Mouse (Mus musculus) hindbrain, embryonic 16.5 days (tissue): Measurements from ENCODE around the gene Gm21915. TPM values are rescaled to one million over a fixed set of nuclear protein-coding genes. Genes with fewer than 3 reads are reported as not detected.
A peak's percentile ranks its signal among the peaks of the same experiment; 100 is the strongest.

Experiments
- ATAC-seq: fragments of 200-750 bp; cut with Nextera tagmentation; 2 replicates; pipeline ENCODE4 v1.8.0; 2017; ENCODE audit warnings: moderate TSS enrichment, moderate library complexity
- H3K27ac ChIP-seq: fragments of 300-500 bp; sonication (generic); 2 replicates; pipeline ENCODE4 v1.5.1; 2014; ENCODE audit warnings: low read depth, mild to moderate bottlenecking, control low read depth, low read length, moderate library complexity
- H3K27me3 ChIP-seq: fragments of 300-500 bp; sonication (generic); replicated peaks from 2 replicates; pipeline ENCODE4 v1.6.1; 2014; ENCODE audit warnings: low read length; ENCODE audit not compliant: control insufficient read depth, insufficient read depth
- H3K36me3 ChIP-seq: fragments of 300-500 bp; sonication (generic); 2 replicates; pipeline ENCODE4 v1.6.1; 2014; ENCODE audit warnings: mild to moderate bottlenecking, low read length, moderate library complexity, mixed read lengths; ENCODE audit not compliant: control insufficient read depth, insufficient read depth
- H3K4me1 ChIP-seq: fragments of 300-500 bp; sonication (generic); 2 replicates; pipeline ENCODE4 v1.6.1; 2014; ENCODE audit warnings: low read depth, low read length; ENCODE audit not compliant: control insufficient read depth, insufficient read depth
- H3K4me2 ChIP-seq: fragments of 300-500 bp; sonication (generic); 2 replicates; pipeline ENCODE4 v1.6.1; 2014; ENCODE audit warnings: mild to moderate bottlenecking, low read length, control low read depth, moderate library complexity
- H3K4me3 ChIP-seq: fragments of 300-500 bp; sonication (generic); 2 replicates; pipeline ENCODE4 v1.5.1; 2014; ENCODE audit warnings: mild to moderate bottlenecking, low read length, control low read depth, moderate library complexity
- H3K9ac ChIP-seq: fragments of 300-500 bp; sonication (generic); 2 replicates; pipeline ENCODE4 v1.6.1; 2014; ENCODE audit warnings: low read depth, mild to moderate bottlenecking, control low read depth, low read length, moderate library complexity
- H3K9me3 ChIP-seq: fragments of 300-500 bp; sonication (generic); 2 replicates; pipeline ENCODE4 v1.6.1; 2014; ENCODE audit warnings: mild to moderate bottlenecking, low read length, moderate library complexity; ENCODE audit not compliant: control insufficient read depth
- WGBS: fragments of 180-500 bp; shearing (Covaris S2); extraction: QIAGEN DNeasy Blood & Tissue Kit; methylation state at CpG from one replicate; pipeline ENCODE4 v1.1.7; 2014; 5-methylcytosine and 5-hydroxymethylcytosine counted together
- polyA plus RNA-seq: library from polyadenylated mRNA; unstranded; fragments of >200 nt; fragmentation: Nextera tagmentation; extraction: Ambion mirVana; gene quantifications from 2 replicates; pipeline ENCODE4 v1.2.1, GENCODE M21; 2015

Gene Gm21915
- polyA plus RNA-seq, 1 experiment from 2014 or later: not detected

DNA sequence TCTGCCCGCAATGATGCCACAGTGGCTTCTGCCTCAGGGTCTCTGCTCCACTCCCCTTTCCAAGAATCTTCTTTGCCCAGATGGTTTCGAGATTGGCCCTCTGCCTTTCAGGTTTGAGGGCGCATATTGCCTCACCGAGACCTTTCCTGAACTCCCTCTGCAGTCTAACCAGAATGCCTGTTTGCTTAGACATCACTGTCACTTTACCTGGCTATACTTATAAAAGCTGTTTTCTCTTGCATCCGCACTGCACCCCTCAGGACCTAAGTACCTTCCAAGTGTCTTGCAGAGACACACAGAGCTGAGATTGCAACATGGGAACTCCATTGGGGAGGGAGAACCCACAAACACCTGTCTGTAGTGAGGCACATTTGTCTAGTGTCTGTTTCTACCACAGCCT lies 29.8 kb downstream of the Gm21915 start:
- 84% methylated on average over 5 of the region's 5 CpGs for WGBS
- ATAC-seq: no peak
- Histone ChIP-seq H3K9me3 (no peaks in the 10 kb centered on the region), H3K27ac (no peak overlapping the region), H3K4me1 (no peaks in the 10 kb centered on the region; the same call in 1 of the 2 replicates), H3K27me3 (no peaks in the 10 kb centered on the region), H3K4me2 (no peak overlapping the region), H3K36me3 (no peaks in the 10 kb centered on the region), H3K4me3 (no peak overlapping the region), H3K9ac (no peak overlapping the region)

DNA sequence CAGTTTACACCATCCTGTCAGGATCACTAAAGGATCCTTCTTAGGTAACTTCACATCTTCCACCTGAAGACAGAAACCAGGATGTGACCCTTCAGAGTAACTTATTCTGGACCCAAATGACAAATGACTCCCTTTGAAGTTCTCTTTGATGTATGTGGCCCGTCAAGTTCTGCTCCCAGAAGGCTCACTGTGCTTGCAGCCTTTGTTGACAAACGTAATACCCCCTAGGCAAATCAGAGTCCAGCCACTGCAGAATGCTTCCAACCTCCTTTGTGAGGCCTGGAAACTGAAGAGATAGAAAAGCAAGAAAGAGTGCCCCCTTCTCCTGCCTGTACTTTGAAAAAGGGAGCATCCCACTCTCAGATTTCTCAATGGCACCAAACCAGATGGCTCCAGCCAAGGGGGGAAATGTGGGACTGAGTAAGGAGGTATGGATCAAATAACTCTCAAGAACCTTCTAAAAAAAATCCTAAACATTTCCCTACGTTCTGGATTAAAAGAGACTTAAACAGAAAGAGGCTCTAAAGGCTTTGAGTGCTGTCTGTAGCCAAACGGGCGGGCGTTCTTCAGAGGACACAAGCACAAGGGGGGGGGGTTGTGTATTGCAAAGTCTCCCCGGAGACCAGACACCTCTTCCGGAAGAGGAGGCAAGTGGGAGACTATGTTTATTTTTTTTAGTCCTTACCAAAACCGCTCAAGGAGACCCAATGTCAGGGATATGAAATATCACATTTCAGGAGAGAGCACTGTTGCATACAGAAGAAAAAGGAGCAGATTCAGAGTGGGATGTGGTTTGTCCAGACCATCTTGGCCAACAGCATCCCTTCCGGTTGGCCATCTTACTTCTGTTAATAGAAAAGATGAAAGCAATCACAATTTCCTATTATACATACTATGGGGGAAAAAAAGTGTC lies 34.2 kb downstream of the Gm21915 start:
- Histone ChIP-seq H3K27ac (no peak overlapping the region), H3K4me2 (no peak overlapping the region), H3K36me3 (no peaks in the 10 kb centered on the region), H3K9me3 (no peaks in the 10 kb centered on the region), H3K9ac (no peak overlapping the region), H3K27me3 (no peaks in the 10 kb centered on the region), H3K4me1 (peaks cover 13% of the 10 kb centered on the region), H3K4me3 (no peak overlapping the region)
- no peak for ATAC-seq
- WGBS: 48% methylated on average over 10 of the region's 10 CpGs

GRCm38 (mm10) chr9:40708448-40709140 lies 38.2 kb downstream of the Gm21915 start:
- peak; percentile 53 for ATAC-seq
- peak overlapping the region; percentile 6; the same call in 1 of the 2 replicates for H3K27ac ChIP-seq
- no peak overlapping the region for H3K4me2 ChIP-seq
- peaks cover 13% of the 10 kb centered on the region for H3K4me1 ChIP-seq
- no peaks in the 10 kb centered on the region for H3K36me3 ChIP-seq
- no peaks in the 10 kb centered on the region for H3K27me3 ChIP-seq
- no peak overlapping the region for H3K9ac ChIP-seq
- H3K9me3 ChIP-seq: no peaks in the 10 kb centered on the region
- H3K4me3 ChIP-seq: no peak overlapping the region
- 14% methylated on average over 12 of the region's 12 CpGs for WGBS

DNA sequence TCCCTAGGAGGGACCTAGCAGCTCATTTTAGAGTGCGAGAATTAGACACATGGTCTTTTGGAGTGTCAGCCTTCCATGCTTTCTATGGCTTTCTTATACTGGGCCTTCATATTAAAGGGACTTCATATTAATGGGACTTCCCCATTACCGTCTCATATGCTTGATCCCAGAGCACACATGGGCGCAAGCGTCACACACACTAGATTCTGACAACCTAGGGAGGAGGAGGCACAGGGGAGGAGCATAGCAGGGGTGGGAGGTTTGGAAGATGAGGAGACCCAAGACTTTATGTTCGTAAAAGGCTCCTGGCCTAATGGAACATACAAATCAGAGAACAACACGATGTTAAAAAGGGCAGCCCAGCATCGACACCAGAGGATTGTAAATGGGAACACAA lies 38.7 kb downstream of the Gm21915 start:
- Histone ChIP-seq H3K4me3 (no peak overlapping the region), H3K36me3 (no peaks in the 10 kb centered on the region)
- ATAC-seq: peak; percentile 28; the same call in 1 of the 2 replicates

DNA sequence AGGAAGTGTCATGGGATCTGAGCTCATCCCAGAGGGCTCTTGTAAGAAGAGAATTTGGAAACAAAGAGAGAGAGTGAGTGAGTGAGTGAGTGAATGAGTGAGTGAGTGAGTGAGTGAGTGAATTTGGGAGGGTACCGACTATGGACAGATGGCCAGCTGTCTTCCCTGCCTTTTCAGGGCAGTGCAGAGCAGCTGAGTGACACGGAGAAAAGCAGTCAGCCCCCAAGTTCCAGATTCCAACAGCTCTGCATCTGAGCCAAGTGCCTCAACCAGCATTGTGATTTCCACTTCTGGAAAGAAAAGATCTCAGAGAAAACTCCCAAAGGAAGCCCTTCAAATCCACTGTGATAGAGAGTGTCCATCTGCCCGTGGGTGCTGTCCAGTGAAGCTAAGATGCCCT lies 39.2 kb downstream of the Gm21915 start:
- Histone ChIP-seq H3K27ac (peak overlapping the region; percentile 44; the same call in 1 of the 2 replicates), H3K36me3 (no peaks in the 10 kb centered on the region), H3K4me2 (no peak overlapping the region), H3K9ac (no peak overlapping the region), H3K9me3 (no peaks in the 10 kb centered on the region), H3K4me1 (peaks cover 13% of the 10 kb centered on the region), H3K27me3 (no peaks in the 10 kb centered on the region), H3K4me3 (no peak overlapping the region)
- 56% methylated on average over 3 of the region's 3 CpGs for WGBS
- no peak for ATAC-seq

More for the DNA sequence above, 38.7 kb downstream of the Gm21915 start:
- H3K27me3 ChIP-seq: no peaks in the 10 kb centered on the region
- peaks cover 13% of the 10 kb centered on the region for H3K4me1 ChIP-seq
- peak overlapping the region; percentile 44; the same call in 1 of the 2 replicates for H3K27ac ChIP-seq
- WGBS: 47% methylated on average over 7 of the region's 7 CpGs
- no peak overlapping the region for H3K4me2 ChIP-seq
- no peak overlapping the region for H3K9ac ChIP-seq
- H3K9me3 ChIP-seq: no peaks in the 10 kb centered on the region

- Histone ChIP-seq H3K27ac (peak overlapping the region; percentile 44; the same call in 1 of the 2 replicates), H3K36me3 (no peaks in the 10 kb centered on the region), H3K9me3 (no peaks in the 10 kb centered on the region), H3K4me1 (peaks cover 13% of the 10 kb centered on the region), H3K9ac (no peak overlapping the region), H3K4me2 (no peak overlapping the region), H3K4me3 (no peak overlapping the region), H3K27me3 (no peaks in the 10 kb centered on the region)
- 51% methylated on average over 3 of the region's 3 CpGs for WGBS
- ATAC-seq: no peak
These were observed 39.6 kb downstream of the Gm21915 start for GRCm38 (mm10) chr9:40709991-40710390.

GRCm38 (mm10) chr9:40711654-40712053 lies 41.2 kb downstream of the Gm21915 start:
- WGBS: 61% methylated on average over 4 of the region's 4 CpGs
- Histone ChIP-seq H3K4me3 (no peak overlapping the region), H3K36me3 (no peaks in the 10 kb centered on the region), H3K9ac (no peak overlapping the region), H3K9me3 (no peaks in the 10 kb centered on the region), H3K27ac (no peak overlapping the region), H3K4me1 (peaks cover 13% of the 10 kb centered on the region), H3K4me2 (no peak overlapping the region), H3K27me3 (no peaks in the 10 kb centered on the region)
- ATAC-seq: no peak

DNA sequence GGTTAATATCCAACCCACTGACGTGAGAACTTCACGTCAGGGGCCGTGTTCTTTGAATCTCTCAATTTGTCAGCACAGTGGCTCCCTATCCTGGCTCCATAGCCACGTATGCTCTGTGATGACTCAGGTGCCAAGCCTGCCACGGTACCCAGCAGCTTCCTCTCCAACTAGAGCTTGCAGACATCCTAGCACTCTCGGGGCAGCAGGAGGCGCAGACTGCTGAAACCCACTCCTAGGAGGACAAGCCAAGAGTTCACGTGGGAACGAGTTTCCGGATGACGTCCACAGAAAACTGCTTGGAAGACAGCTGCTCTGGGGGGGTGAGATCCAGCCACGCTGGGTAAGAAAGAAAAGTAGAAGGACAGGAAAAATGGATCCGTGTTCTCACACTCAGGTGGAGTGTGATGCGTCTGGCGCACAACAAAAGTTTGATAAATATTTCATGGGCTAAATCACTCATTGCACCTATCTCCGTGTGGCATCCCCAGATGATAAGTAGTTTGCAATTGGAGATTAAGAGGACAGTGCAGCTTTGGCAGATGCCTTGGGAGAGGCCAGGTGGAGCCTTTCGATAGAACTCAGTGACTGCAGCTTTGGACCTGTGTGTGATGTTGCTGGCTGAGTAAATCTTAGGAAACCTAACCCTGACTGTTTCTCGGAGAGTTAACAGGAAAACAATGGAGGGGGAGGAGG lies 46.9 kb downstream of the Gm21915 start:
- Histone ChIP-seq H3K4me3 (no peak overlapping the region), H3K27me3 (no peaks in the 10 kb centered on the region), H3K4me2 (no peak overlapping the region), H3K27ac (no peak overlapping the region), H3K4me1 (0 out of 2 replicates have a peak, but pooled peaks cover 3% of the 10 kb centered on the region), H3K36me3 (no peaks in the 10 kb centered on the region), H3K9ac (no peak overlapping the region), H3K9me3 (no peaks in the 10 kb centered on the region)
- WGBS: 65% methylated on average over 18 of the region's 18 CpGs
- ATAC-seq: 0 out of 2 replicates have a peak, but pooled peaks have one; percentile 32

DNA sequence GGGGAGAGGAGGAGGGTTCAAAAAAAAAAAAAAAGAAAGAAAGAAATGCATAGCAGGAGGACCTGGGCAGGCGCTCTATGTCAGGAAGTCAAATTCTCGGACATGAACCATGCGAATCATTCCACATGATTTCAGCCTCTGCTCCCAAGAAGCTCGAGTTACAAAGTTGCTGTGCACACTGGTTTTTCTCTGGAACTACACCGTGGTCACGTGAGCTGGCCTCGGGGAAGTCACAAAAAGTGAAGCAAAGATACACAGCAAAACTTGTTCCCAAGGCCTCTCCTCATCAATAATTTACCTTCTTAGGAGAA lies 47.4 kb downstream of the Gm21915 start:
- Histone ChIP-seq H3K27ac (no peak overlapping the region), H3K36me3 (no peaks in the 10 kb centered on the region), H3K4me1 (0 out of 2 replicates have a peak, but pooled peaks cover 3% of the 10 kb centered on the region), H3K27me3 (no peaks in the 10 kb centered on the region), H3K4me2 (no peak overlapping the region), H3K9ac (no peak overlapping the region), H3K4me3 (no peak overlapping the region), H3K9me3 (no peaks in the 10 kb centered on the region)
- ATAC-seq: no peak
- 33% methylated on average over 7 of the region's 7 CpGs for WGBS
